Mouse (Mus musculus): ENCODE results near the gene Slc5a3. TPM values are rescaled to one million over a fixed set of nuclear protein-coding genes. Genes with fewer than 3 reads are reported as not detected.
"Not testable (repeated sequence)": the region's sequence is repeated elsewhere in the genome, so short reads cannot be mapped to it uniquely, and the experiment has no call there.

Gene Slc5a3
- total RNA-seq, 1 experiment from 2014 or later = 25.4 TPM

GRCm38 (mm10) chr16:92061586-92061985 is 3.5 kb downstream of the Slc5a3 start:
- no peak for DNase-seq

GRCm38 (mm10) chr16:92062832-92063231 is 4.7 kb downstream of the Slc5a3 start:
- no peak for DNase-seq

- DNase-seq = no peak
These were observed 6.7 kb downstream of the Slc5a3 start for GRCm38 (mm10) chr16:92064801-92065200.

- no peak for DNase-seq
These were observed 12.2 kb downstream of the Slc5a3 start for GRCm38 (mm10) chr16:92070338-92070737.

GRCm38 (mm10) chr16:92076797-92077196 is 18.7 kb downstream of the Slc5a3 start:
- no peak for DNase-seq

- no peak for DNase-seq
These were observed 25.8 kb downstream of the Slc5a3 start for GRCm38 (mm10) chr16:92083771-92084453.

- DNase-seq = no peak
These were observed 31.1 kb downstream of the Slc5a3 start for GRCm38 (mm10) chr16:92089225-92089624.

- DNase-seq = no peak
These were observed 33.8 kb downstream of the Slc5a3 start for GRCm38 (mm10) chr16:92091876-92092275.

GRCm38 (mm10) chr16:92098351-92099051 is 40.4 kb downstream of the Slc5a3 start:
- DNase-seq = no peak

GRCm38 (mm10) chr16:92099598-92099997 is 41.5 kb downstream of the Slc5a3 start:
- DNase-seq = no peak

- DNase-seq = no peak
These were observed 42.0 kb downstream of the Slc5a3 start for GRCm38 (mm10) chr16:92100111-92100510.

- peak; percentile 67 for DNase-seq
These were observed 44.0 kb downstream of the Slc5a3 start for GRCm38 (mm10) chr16:92102115-92102514.

GRCm38 (mm10) chr16:92102931-92103330 is 44.8 kb downstream of the Slc5a3 start:
- not testable (repeated sequence) for DNase-seq

- DNase-seq = peak; percentile 68
These were observed 45.6 kb downstream of the Slc5a3 start for GRCm38 (mm10) chr16:92103572-92104331.

GRCm38 (mm10) chr16:92104332-92104590 is 46.1 kb downstream of the Slc5a3 start:
- no peak for DNase-seq

GRCm38 (mm10) chr16:92104951-92105350 is 46.8 kb downstream of the Slc5a3 start:
- no peak for DNase-seq

GRCm38 (mm10) chr16:92105631-92106030 is 47.5 kb downstream of the Slc5a3 start:
- peak; percentile 57 for DNase-seq

GRCm38 (mm10) chr16:92107346-92107745 is 49.2 kb downstream of the Slc5a3 start:
- no peak for DNase-seq

- peak; percentile 80 for DNase-seq
These were observed 56.7 kb downstream of the Slc5a3 start for GRCm38 (mm10) chr16:92114706-92115241.

- DNase-seq = peak; percentile 83
These were observed 57.7 kb downstream of the Slc5a3 start for GRCm38 (mm10) chr16:92115611-92116421.

GRCm38 (mm10) chr16:92117337-92118209 is 59.5 kb downstream of the Slc5a3 start:
- peak; percentile 55 for DNase-seq
